Mouse (Mus musculus) CD4-positive helper T cell, adult 2 months (primary cell): ENCODE measurements around the gene Lipe.
"Not testable (repeated sequence)": the region's sequence is repeated elsewhere in the genome, so short reads cannot be mapped to it uniquely, and the experiment has no call there.

Experiments
- DNase-seq: peaks from one replicate; pipeline ENCODE4 v3.0.0-alpha.2; 2012; ENCODE audit warnings: low read depth, missing footprints, low spot score

Lipe gene

DNA sequence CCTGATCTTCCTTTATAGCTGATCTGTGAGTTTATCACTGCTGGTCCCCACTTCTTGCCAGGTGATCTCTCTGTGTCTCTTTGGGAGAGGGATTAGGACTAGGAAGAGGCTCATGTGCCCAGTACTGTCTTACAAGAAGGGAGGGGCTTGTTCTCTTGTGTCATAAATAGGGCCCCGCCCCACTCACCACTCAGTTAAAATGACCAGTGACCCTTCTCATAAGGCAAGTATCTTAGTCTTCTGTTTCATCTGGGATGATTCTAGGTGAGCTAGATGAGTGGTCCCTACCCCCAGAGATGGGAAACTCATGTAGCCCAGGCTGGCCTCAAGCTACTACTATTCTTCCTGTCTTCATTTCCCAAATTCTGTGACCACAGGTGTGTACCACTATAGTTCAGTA lies at the start of gene Lipe:
Lipe (minus strand) TSS at position 101 of the 400 bp plus-strand sequence.
- DNase-seq, result no peak

DNA sequence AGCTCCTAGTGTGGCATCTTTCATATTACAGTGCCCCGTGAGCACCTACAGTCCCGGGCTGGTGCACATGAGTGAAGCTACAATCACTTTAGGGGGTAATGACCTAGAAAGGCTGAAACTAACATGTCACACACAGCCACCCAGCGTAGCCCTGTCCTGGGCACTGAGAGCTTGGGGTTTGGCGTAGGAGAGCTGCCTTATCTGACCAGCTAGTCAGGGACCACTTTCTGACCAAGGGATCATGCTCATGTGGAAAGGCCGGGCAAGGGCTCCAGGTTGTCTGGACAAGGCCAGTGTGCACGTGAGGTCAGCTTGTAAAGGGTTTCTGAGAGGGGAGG lies 42.3 kb upstream of the Lipe start:
- no peak for DNase-seq

DNA sequence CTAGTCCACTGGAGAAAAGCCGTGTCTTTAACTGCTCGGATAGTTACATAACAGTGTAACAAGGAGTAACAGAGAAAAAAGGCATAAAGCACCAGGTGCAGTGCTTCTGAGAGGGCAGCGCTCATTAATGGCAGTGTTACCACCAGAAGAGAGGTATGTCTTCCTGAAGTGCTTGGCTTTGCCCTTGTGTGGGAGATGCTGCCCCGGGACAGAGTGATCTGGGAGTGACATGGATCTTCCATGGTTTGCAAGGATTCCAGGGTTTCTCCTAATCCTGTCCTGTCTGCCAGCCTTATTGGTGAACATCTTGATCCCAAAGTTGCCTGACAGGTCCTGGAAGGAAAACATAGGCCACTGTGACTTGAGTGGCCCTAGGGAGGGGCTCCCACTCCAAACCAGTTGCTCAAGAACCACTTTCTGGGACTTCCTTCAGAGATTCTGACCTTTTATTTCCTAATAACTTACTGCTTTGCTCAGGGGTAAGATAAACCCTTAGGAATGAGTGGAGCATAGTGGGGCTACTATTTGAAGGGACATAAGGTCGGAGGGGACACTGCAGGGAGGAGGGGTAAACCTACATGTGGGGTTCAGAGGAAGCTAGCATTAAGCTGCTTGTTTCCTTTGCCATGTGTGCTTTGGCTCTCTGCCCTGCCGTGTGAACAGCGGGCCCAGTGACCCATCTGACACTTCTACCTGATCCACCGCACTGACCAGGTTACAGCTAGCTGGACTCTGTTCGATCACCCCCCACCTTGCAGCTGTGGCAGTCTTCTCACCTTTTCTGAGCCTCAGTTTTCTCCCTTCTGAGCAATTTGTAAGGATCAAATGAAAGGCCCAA lies 41.7 kb upstream of the Lipe start:
- no peak for DNase-seq

DNA sequence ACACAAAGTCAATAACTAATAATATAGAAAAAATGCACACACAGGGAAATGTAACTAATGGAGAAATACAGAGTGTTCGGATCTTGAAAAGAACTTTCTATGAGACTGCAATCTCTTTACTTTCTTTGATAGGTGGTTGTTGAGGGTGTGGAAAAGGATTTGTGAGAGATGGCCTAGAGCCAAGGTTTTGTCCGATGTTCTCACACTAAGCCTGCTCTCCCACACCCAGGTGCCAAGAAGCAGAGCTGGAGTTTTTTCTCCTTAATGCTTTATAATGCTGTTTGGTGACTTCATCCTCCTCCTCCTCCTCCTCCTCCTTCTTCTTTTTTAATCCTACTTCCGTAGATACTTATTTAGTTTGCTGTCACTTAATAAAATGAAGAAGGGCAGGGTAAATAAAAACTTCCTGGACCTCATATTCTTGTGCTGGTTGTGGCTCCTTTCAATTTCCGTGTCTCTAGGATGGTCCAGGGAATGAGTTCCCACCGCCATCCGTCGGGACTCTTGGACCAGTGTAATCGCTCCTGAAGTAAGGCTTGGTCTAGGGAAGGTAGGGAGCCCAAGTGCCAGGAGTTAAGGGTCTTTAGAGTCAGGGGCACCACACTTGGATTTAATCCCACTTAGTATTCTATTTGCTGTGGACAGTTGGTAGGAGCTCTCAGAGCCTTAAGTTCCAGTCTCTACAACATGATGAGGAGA lies 40.8 kb upstream of the Lipe start:
- DNase-seq, result no peak

DNA sequence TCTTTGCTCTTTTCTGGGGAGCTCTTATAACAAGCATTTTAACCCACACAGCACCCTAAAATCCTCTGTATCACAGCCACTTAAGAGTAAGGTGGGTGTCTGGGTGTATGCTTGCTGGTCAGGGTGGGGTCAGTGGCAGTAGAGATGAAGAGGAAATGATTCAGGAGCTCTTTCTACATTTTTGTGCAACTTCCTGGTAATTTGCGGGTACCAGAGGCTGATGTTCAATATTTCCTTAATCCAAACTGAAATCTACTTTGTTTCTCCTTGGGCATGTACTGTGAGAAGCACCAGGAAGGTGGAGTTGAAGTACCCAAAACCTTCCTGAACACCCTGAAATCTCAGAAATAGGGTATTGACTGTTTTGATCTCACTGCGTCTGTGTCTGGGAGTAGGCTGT lies 38.2 kb upstream of the Lipe start:
- no peak for DNase-seq

DNA sequence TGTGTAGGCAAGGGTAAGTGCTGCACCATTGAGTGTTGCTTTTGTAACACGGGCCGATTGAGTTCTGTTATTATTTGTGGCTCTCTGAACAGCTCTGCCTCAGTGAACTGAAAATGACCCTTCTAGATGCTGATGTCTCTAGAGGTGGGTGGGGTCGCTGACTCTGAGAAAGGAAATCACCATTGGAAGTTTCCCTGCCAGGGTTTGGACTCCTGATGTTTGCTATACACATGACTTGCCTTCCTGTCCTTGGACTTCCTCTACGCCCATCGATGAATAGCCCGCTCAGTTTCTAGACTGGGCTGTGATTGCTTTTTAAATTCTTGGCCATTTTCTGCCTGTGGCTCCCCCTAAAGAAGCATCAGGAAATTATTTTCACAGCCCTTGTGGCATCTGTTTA lies 37.7 kb upstream of the Lipe start:
- no peak for DNase-seq

DNA sequence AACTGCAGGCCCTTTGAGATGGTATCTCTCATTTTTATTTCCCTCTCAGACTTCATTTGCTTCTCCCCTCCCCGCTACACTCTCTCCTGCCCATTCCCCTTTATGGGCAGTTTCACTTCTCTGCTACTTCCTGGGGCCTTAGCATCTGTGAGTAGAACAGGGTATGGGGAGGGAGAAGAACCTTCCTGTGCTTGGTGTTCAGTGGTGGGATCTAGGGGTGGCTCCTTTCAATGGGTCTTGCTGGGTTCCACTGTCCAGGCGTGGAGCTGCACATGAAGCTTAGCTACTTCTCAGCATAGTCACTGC lies 37.0 kb upstream of the Lipe start:
- no peak for DNase-seq

DNA sequence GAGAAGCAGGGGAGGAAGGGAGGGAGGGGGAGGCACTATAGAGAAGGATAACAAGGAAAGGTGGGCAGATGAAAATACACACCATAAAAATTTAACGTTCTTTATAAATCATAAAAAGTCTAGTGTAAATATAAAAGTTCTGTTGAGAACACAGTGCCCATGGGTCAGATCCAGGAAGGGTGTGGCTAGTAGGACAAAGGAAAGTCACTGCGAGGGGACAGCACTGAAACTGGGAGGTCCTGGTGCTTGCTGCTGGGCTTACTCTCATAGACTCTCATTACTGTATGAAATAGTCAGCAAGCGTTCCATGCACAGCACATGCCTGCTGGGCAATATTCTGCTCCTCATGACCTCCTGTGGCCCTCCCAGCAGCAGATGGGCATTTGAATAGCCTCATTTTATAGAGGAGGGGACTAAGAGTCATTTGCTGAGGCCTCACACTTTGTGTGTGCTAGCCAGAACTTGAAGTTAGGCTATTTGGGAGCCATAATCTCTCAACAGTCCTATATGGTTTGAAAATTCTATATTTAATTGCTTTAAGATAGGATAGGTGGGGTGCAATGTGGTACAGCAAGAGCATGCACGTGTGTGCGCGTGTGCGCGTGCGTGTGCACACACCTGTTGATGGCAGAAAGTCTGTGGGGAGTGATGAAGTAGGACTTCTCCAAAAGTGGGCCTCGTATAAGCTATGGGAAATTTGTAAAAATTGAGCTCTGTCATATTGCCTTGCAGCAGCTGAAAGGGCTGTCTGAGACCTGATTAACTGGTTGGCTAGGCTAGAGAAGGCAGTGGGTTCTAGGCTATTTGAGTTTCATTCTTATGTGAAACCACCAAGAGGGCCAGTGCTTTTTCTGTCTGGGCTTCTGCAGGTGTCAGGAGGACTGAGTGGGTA lies 36.4 kb upstream of the Lipe start:
- no peak for DNase-seq

DNA sequence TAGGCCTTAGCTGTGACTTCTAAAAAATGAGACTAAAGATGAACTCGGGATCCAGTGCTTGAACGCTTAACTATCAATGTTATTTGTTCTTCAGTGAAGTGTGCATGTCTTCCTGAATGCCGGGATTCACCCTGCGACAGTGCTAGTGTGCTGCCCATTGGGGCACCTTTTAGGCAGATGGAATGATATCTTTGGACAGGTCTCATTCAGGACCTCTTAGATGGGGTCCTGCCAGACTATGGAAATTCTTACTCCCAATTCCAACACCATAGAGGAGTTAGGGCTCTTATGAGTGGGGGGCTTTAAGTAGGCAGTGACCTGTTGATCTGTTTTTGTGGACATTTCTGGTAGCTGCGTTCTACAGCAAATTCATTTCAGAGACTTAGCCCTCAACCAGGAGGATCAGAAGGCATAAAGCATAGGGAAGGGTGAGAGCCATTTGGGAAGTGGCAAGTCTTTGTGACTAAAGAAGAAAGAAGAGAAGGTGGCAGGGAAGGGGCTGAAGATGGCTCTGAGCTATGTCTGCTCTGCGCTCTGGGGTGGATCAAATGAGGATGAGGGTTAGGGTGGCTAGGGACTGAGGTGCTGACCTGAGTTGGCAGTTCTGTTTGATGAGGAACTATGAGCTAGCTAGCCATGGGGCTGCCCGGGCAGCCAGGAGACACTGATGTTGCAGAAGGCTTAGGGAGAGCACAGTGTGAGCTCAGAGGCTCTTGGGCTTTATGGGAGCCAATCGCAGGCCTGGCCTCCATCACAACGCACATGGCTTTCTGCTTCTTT lies 35.5 kb upstream of the Lipe start:
- DNase-seq, result no peak

DNA sequence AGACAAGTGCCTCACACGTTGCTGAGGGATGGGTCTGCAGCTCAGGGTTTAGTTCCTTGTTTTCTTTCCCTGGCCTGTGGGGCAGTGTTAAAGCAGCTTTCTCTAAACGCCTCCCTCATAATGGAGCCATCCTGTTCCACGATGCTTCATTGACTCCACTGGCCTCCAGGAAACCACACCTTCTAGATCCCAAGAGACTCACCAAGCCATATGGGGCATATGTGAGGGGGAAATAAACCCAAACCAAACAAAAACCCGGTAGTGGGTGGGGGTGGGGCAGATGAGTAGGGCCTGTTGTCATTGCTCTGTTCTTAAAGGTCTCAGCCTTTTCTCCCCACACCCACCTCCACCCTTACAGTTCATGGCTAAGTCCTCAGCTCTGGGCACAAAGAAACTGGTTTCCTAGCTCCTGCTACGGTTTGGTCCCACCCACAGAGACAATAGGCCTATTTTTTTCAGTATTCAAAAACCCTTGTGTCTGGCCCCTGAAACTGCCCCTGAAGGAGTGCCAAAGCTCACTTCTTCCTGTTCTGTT lies 34.6 kb upstream of the Lipe start:
- no peak for DNase-seq

DNA sequence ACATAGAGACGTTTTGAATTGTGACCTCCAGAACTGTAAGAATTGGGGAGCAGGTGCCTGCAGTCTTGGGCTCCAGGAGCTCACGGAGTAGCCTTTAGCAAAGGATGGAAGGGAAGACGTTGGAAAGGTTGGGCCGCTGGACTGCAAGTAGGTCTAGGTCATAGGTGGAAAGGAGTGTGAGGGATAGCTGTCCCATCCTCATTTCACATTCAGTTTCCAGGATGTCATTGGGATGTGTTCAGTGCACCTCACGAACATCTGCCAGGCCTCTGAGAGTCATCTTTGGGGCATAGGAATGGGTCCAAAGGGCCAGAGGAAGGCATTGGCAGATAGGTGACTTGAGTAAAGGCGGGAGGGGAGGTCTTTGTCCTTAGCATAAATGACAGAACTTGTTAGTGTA lies 33.9 kb upstream of the Lipe start:
- no peak for DNase-seq

DNA sequence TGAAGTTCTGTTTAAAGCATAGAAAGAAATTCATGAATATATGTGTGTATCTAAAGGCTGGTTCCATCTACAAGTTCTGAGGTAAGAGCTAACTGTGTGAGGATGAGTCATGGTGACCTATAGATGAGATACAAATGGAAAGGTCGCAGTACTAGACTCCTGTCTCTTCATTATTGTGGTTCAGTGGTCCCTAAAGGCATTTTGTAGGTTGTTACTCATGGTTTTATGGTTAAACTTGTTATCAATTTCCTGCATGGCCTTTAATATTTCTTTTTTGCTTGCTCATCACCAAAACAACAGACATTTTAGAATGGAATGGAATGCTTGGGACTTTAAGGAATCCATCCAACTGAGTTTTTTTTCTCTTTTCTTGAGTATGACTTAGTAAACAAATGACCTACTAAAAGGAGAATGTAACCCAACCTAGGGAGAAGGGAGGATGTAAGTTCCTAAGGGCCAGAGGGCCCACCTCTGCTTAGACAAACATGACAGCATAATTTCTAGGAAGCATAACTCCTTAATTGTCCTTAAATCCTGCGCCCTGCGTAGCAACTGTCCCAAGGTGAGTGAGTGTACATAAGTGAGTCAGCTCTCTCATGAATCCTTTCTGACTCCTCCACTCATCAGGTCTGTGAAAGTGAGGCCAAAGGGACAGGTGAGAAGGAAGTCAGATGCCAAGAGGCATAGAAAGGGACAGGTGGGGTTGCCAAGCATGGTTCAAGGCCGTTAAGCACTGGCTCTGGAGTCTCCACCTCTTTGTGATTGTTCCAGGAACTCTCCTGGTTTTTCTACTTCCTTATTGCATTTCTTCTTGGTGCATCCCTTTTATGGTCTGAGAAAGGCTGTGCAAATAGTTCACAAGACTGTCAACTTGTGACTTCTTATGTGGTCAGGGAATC lies 31.6 kb upstream of the Lipe start:
- DNase-seq, result no peak

DNA sequence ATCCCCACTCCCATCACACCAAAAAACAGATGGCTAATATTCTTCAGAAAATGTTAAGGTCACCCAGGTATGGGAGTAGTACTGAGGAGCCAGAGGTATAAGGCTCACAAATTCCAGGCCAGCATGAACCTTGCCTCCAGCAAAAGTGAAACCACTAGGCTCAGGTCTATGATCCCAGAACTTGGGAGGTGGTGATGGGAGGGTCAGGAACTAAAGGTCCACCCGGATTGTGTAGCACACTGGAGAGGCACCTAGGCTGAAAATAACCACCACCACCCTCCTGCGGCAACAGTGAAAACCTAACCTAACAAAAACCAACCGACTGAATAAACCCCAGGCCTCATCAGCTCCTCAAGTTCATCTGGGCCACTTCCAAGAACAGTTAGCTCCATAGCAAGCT lies 29.8 kb upstream of the Lipe start:
- DNase-seq, result no peak

DNA sequence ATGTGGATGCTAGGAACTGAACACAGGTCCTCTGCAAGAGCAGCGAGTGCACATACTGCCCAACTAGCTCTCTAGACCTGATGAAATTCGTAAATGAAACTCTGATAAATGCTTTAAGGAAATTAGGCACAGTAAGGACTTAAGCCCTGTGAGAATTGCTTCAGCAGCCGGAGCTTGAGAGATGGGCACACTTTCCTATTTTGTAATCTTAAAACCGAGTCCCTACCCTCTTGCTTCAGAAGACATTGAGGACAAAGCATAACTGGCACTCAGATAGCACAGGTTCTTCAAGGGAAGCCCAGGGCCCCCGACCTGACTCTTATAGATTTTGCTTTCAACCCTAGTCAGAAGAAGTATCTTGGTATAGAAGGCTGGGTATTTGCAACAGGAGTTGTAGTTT lies 28.6 kb upstream of the Lipe start:
- DNase-seq, result no peak

DNA sequence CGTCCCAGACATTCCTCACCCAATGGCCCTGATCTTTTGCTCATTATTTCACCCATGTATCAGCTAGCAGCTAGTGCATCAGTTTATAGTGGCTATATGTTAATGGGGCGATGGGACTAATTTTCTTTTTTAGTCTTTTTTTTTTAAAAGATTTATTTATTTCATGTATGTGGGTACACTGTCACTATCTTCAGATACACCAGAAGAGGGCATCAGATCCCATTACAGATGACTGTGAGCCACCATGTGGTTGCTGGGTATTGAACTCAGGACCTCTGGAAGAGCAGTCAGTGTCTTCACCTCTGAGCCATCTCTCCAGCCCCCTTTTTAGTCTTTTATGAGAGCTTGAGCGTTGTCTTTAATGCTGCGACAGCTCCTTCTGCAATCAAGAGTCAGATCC lies 27.9 kb upstream of the Lipe start:
- DNase-seq, result not testable (repeated sequence)

DNA sequence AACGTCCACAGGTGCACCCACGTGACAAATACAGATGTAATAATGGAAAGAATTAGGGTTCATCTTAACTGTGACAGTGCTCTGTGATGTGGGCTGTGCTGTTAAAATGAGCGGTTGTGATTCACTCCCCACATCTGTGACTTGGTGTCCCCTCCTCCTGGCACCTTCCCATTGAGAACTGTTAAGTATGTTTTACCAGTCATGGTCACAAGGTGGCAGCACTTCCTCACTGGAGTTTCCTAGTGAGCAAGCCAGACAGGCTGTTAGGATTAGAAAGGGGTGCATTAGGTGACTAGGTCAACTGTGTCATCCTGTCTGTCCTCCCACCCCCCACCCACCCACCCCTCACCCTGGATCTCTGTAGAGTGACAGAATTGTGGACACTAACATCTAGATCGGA lies 25.9 kb upstream of the Lipe start:
- DNase-seq, result peak; percentile 75

DNA sequence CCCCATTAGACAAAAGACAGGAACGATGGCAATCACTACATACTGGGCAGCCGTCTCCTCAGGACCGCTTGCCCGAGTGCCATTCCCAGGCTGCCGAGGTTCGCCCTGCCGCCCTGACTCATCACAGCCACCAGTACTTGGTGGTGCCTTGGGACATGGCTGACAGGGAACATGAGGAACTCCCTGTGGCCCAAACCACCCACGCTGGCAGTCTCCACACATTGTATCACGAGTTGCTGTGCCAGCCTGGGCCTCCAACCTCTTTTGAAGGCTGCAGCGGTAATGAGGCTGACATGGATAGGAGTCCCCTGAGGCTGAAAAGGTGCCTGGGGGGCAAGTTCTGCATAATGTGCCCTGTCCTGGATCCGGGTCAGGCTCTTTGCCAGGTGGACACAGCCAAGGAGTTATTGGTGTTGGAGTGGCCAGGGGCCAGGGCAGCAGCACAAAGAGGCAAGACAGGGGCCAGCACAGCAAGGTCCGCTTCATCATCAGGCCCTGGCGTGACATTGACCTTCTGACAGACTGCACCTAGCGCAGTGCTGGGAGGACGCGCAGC lies 23.9 kb upstream of the Lipe start:
- no peak for DNase-seq

DNA sequence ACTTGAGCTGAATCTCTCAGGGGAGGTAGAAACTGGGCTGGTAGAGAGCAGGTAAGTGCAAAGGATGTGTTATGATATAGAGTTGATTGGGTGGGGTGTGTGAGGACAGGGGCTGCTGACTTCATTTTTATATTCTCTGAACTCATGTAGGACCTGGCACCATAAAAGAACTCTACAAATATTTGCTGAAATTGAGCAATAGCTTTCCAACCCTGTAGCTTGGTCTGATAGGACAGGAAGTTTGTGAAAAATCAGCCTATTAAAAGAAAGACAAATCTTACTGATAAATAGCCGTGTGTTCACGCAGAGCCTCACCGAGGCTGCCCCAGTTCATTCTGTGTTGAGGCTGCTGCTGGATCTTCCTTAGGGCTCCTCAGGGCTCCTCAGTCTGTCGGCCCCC lies 21.4 kb upstream of the Lipe start:
- no peak for DNase-seq

DNA sequence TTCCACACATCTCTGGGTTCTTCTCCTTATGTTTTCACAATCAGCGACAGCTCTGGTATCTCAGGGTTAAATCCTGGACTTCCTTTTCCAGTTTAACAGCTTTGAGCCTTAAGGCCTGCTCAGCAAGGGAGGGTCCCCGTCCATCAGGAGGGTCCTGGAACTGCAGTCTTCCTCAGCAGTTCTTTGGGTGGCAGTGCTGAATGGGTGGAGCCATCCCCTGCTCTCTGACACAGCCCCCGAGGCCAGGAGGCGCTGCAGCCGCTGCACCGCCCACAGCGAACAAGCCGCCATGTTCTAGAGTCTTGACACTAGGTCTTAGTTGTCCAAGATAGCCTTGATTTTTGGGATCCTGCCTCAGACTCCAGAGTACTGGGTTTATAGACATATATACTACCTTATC lies 21.0 kb upstream of the Lipe start:
- DNase-seq, result no peak

DNA sequence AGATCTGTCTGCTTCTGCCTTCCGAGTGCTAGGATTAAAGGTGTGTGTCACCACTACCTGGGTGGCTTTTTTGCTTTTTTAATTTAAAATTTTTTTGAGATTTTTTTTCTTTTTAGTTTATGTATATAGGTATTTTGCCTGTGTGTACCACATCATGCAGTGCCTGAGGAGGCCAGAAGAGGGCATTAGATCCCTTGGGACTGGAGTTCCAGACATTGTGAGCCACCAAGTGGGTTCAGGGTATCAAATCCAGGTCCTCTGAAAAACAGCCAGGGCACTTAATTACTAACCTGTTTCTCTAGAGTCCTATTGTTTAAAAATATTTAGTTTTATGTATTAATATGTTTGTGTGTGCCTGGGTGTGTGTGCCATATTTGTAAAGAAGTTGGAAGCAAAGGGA lies 19.1 kb upstream of the Lipe start:
- DNase-seq, result no peak
